Mouse (Mus musculus) midbrain, postnatal 0 days (tissue): Measurements from ENCODE around the gene Erap1. TPM values are rescaled to one million over a fixed set of nuclear protein-coding genes. Genes with fewer than 3 reads are reported as not detected.

Experiments
- ATAC-seq: fragments of 200-750 bp; cut with Nextera tagmentation; 2 replicates; pipeline ENCODE4 v1.8.0; 2017; ENCODE audit warnings: moderate number of reproducible peaks, mild to moderate bottlenecking, moderate TSS enrichment, moderate library complexity; ENCODE audit not compliant: low FRiP score
- DNase-seq: peaks from one replicate; pipeline ENCODE4 v3.0.0-alpha.2; 2015; ENCODE audit warnings: low spot score
- H3K27ac ChIP-seq: fragments of 300-500 bp; sonication (generic); 2 replicates; pipeline ENCODE4 v1.5.1; 2014; ENCODE audit warnings: low read depth, mild to moderate bottlenecking, low read length, mixed read lengths
- H3K27me3 ChIP-seq: fragments of 300-500 bp; sonication (generic); 2 replicates; pipeline ENCODE4 v1.6.1; 2014; ENCODE audit warnings: low read length, control low read depth, mixed read lengths; ENCODE audit not compliant: insufficient read depth
- H3K36me3 ChIP-seq: fragments of 300-500 bp; sonication (generic); 2 replicates; pipeline ENCODE4 v1.6.1; 2014; ENCODE audit warnings: low read length, control low read depth, mixed read lengths; ENCODE audit not compliant: insufficient read depth
- H3K4me1 ChIP-seq: fragments of 300-500 bp; sonication (generic); 2 replicates; pipeline ENCODE4 v1.6.1; 2014; ENCODE audit warnings: mild to moderate bottlenecking, control low read depth, antibody characterized with exemption, low read length, mixed read lengths; ENCODE audit not compliant: insufficient read depth
- H3K4me2 ChIP-seq: fragments of 300-500 bp; sonication (generic); 2 replicates; pipeline ENCODE4 v1.6.1; 2014; ENCODE audit warnings: low read depth, mild to moderate bottlenecking, low read length, mixed read lengths; ENCODE audit not compliant: poor library complexity, severe bottlenecking
- H3K4me3 ChIP-seq: fragments of 300-500 bp; sonication (generic); 2 replicates; pipeline ENCODE4 v1.5.1; 2014; ENCODE audit warnings: low read depth, mild to moderate bottlenecking, low read length, moderate library complexity
- H3K9ac ChIP-seq: fragments of 300-500 bp; sonication (generic); replicated peaks from 2 replicates; pipeline ENCODE4 v1.6.1; 2014; ENCODE audit warnings: mild to moderate bottlenecking, low read length, moderate library complexity, mixed read lengths; ENCODE audit not compliant: poor library complexity, severe bottlenecking
- H3K9me3 ChIP-seq: fragments of 300-500 bp; sonication (generic); 2 replicates; pipeline ENCODE4 v1.6.1; 2016; ENCODE audit warnings: low read length, control low read depth
- CTCF ChIP-seq: IDR thresholded peaks from 2 replicates; pipeline ENCODE4 v1.5.1; 2016; ENCODE audit warnings: antibody characterized with exemption, mild to moderate bottlenecking
- WGBS: fragments of 180-500 bp; shearing (Covaris S2); extraction: QIAGEN DNeasy Blood & Tissue Kit; methylation state at CpG from one replicate; pipeline ENCODE4 v1.1.7; 2014; 5-methylcytosine and 5-hydroxymethylcytosine counted together
- polyA plus RNA-seq: library from polyadenylated mRNA; unstranded; fragments of >200 nt; fragmentation: Nextera tagmentation; extraction: Ambion mirVana; gene quantifications from 2 replicates; pipeline ENCODE4 v1.2.1, GENCODE M21; 2015
- total RNA-seq: library from RNA; depleted of rRNA; stranded (reverse); fragments of >200 nt; gene quantifications from 2 replicates; pipeline ENCODE4 v1.2.3, GENCODE M21; 2014; rRNA removed

Erap1 gene
- total and polyA plus RNA-seq, 2 experiments from 2014 or later, result 7.4 to 7.6 TPM

GRCm38 (mm10) chr13:74695497-74696193, 56.3 kb downstream of the Erap1 start:
- ATAC-seq, result no peak
- H3K4me3 ChIP-seq, result no peak overlapping the region

GRCm38 (mm10) chr13:74696225-74696624, 56.9 kb downstream of the Erap1 start:
- DNase-seq, result no peak
- no peak overlapping the region for H3K4me2 ChIP-seq
- H3K4me1 ChIP-seq, result no peaks in the 10 kb centered on the region
- H3K36me3 ChIP-seq, result no peaks in the 10 kb centered on the region
- no peaks in the 10 kb centered on the region for H3K27me3 ChIP-seq
- 50% methylated on average over 3 of the region's 3 CpGs for WGBS
- no peaks in the 10 kb centered on the region for H3K9me3 ChIP-seq
- no peak for ATAC-seq
- no peak overlapping the region for H3K4me3 ChIP-seq
- no peak overlapping the region for H3K9ac ChIP-seq
- TF ChIP-seq CTCF, result no peak
- no peak overlapping the region for H3K27ac ChIP-seq

More at GRCm38 (mm10) chr13:74695497-74696193, 56.3 kb downstream of the Erap1 start:
- TF ChIP-seq CTCF, result no peak
- Histone ChIP-seq H3K4me1 (no peaks in the 10 kb centered on the region), H3K9ac (no peak overlapping the region), H3K9me3 (no peaks in the 10 kb centered on the region), H3K4me2 (no peak overlapping the region), H3K36me3 (no peaks in the 10 kb centered on the region), H3K27ac (no peak overlapping the region), H3K27me3 (no peaks in the 10 kb centered on the region)
- DNase-seq, result no peak
- WGBS, result 90% methylated on average over 5 of the region's 5 CpGs

GRCm38 (mm10) chr13:74719002-74719401, 79.6 kb downstream of the Erap1 start:
- no peak overlapping the region for H3K4me2 ChIP-seq
- no peak for ATAC-seq
- DNase-seq, result no peak
- no peak for TF ChIP-seq CTCF
- H3K27ac ChIP-seq, result no peak overlapping the region
- H3K27me3 ChIP-seq, result no peaks in the 10 kb centered on the region
- H3K4me1 ChIP-seq, result no peaks in the 10 kb centered on the region
- 82% methylated on average over 2 of the region's 2 CpGs for whole genome bisulfite sequencing
- H3K9me3 ChIP-seq, result no peaks in the 10 kb centered on the region
- H3K36me3 ChIP-seq, result no peaks in the 10 kb centered on the region
- no peak overlapping the region for H3K9ac ChIP-seq
- no peak overlapping the region for H3K4me3 ChIP-seq

GRCm38 (mm10) chr13:74733726-74734125, 94.4 kb downstream of the Erap1 start:
- Histone ChIP-seq H3K4me3 (no peak overlapping the region), H3K36me3 (no peaks in the 10 kb centered on the region), H3K4me1 (no peaks in the 10 kb centered on the region), H3K27ac (no peak overlapping the region), H3K9ac (no peak overlapping the region), H3K9me3 (no peaks in the 10 kb centered on the region), H3K4me2 (no peak overlapping the region), H3K27me3 (no peaks in the 10 kb centered on the region)
- 92% methylated on average over 4 of the region's 4 CpGs for WGBS
- DNase-seq (no peak), ATAC-seq (no peak)
- TF ChIP-seq CTCF, result no peak

GRCm38 (mm10) chr13:74735834-74736233, 96.5 kb downstream of the Erap1 start:
- ATAC-seq, result no peak

GRCm38 (mm10) chr13:74736396-74736795, 97.0 kb downstream of the Erap1 start:
- no peaks in the 10 kb centered on the region for H3K9me3 ChIP-seq
- H3K27me3 ChIP-seq, result no peaks in the 10 kb centered on the region
- no peak overlapping the region for H3K4me3 ChIP-seq
- no peak for DNase-seq
- no peaks in the 10 kb centered on the region for H3K4me1 ChIP-seq
- TF ChIP-seq CTCF, result no peak
- no peak for ATAC-seq
- H3K27ac ChIP-seq, result no peak overlapping the region
- 92% methylated on average over 2 of the region's 2 CpGs for WGBS
- no peaks in the 10 kb centered on the region for H3K36me3 ChIP-seq
- H3K9ac ChIP-seq, result no peak overlapping the region
- no peak overlapping the region for H3K4me2 ChIP-seq

More at GRCm38 (mm10) chr13:74735834-74736233, 96.5 kb downstream of the Erap1 start:
- Histone ChIP-seq H3K9me3 (no peaks in the 10 kb centered on the region), H3K27me3 (no peaks in the 10 kb centered on the region), H3K4me2 (no peak overlapping the region), H3K27ac (no peak overlapping the region), H3K9ac (no peak overlapping the region), H3K4me3 (no peak overlapping the region), H3K36me3 (no peaks in the 10 kb centered on the region), H3K4me1 (no peaks in the 10 kb centered on the region)
- 90% methylated on average over 5 of the region's 5 CpGs for WGBS
- DNase-seq, result no peak
- TF ChIP-seq CTCF, result no peak

Other genes with a start within 250 kb of the Erap1 start
- gene Zfp72, start 248.7 kb upstream of the Erap1 start, total RNA-seq, result 9.0 and 10.0 TPM in 2 replicates
- 4.8 and 6.1 TPM in 2 replicates for gene Zfp72, start 248.7 kb upstream of the Erap1 start, polyA plus RNA-seq
- gene Ftl1-ps1, start 239.9 kb upstream of the Erap1 start, total RNA-seq, result 59.9 and 70.5 TPM in 2 replicates
- gene Ftl1-ps1, start 239.9 kb upstream of the Erap1 start, polyA plus RNA-seq, result 83.3 and 87.3 TPM in 2 replicates
- 4.1 and 7.4 TPM in 2 replicates for gene Zfp825, start 145.6 kb upstream of the Erap1 start, total RNA-seq
- gene Zfp825, start 145.6 kb upstream of the Erap1 start, polyA plus RNA-seq, result 9.9 and 11.4 TPM in 2 replicates
- 5.0 and 7.7 TPM in 2 replicates for gene Cast, start 169.2 kb downstream of the Erap1 start, total RNA-seq
- 4.7 and 5.5 TPM in 2 replicates for gene Cast, start 169.2 kb downstream of the Erap1 start, polyA plus RNA-seq